In genomic region chr1:87187037-87187355, GRCm38 (mm10) we compare ENCODE assay signal across 8 mouse cellular contexts. TPM values are rescaled to one million over a fixed set of nuclear protein-coding genes. Genes with fewer than 3 reads are reported as not detected.
DNase-seq lines count a peak whose midpoint lies in the region; ATAC-seq and TF ChIP-seq lines count a peak whose summit lies in the region.

No protein-coding gene starts in this region.

- H3K36me3 ChIP-seq in lung, embryonic 14.5 days (ENCODE audit: insufficient read depth), result no peaks in the 10 kb centered on the region

- H3K4me3 ChIP-seq in lung, embryonic 14.5 days (ENCODE audit: low read depth, low read length), result peak overlapping the region; percentile 42

- H3K9me3 ChIP-seq in lung, embryonic 14.5 days (ENCODE audit: low read depth, low read length), result no peaks in the 10 kb centered on the region

- peak; percentile 53; the same call in 1 of the 2 replicates for ATAC-seq in erythroid progenitor cell, adult 5-6 weeks (replicated peaks; ENCODE audit: low FRiP score, poor library complexity, severe bottlenecking)
- ATAC-seq in lung, embryonic 14.5 days (ENCODE audit: insufficient read depth), result peak; percentile 54

- intact Hi-C loops in heart, postnatal 25 days (cut with DNase I), result loop anchor here (1.0 to 5.0 kb wide), 4 partner anchors 13 to 570 kb away; no protein-coding TSS in a partner anchor

- H3K4me1 ChIP-seq in lung, embryonic 14.5 days (ENCODE audit: insufficient read depth), result no peaks in the 10 kb centered on the region

- H3K27me3 ChIP-seq in lung, embryonic 14.5 days (ENCODE audit: insufficient read depth, low read length), result peaks cover 47% of the 10 kb centered on the region

- DNase-seq in ES-CJ7 (ENCODE audit: low read depth, low spot score), result peak; percentile 82
- DNase-seq in brain, embryonic 18.5 days (ENCODE audit: low read depth, low spot score), result peak; percentile 47
- peak; percentile 14 for DNase-seq in heart, postnatal 25 days (ENCODE audit: low spot score)
- DNase-seq in layer of hippocampus, adult 18-20 months (ENCODE audit: low spot score in 2 of 2), result peak; percentile 39 to 80
- DNase-seq in lung, embryonic 14.5 days, result peak; percentile 93
- DNase-seq in ovary, postnatal 36 days (ENCODE audit: low spot score), result peak; percentile 73
- DNase-seq in urinary bladder, postnatal 14 days (ENCODE audit: low spot score), result peak; percentile 75

- no peak overlapping the region for H3K27ac ChIP-seq in lung, embryonic 14.5 days (ENCODE audit: low read depth)

- peak overlapping the region; percentile 43; the same call in 1 of the 2 replicates for H3K9ac ChIP-seq in lung, embryonic 14.5 days

- under 1% methylated on average over 15 of the region's 15 CpGs for WGBS in lung, embryonic 14.5 days

- TF ChIP-seq CTCF in lung, embryonic 14.5 days (IDR thresholded peaks at IDR 0.05; ENCODE audit: low read depth), result peak; percentile 90

- peak overlapping the region; percentile 74 for H3K4me2 ChIP-seq in lung, embryonic 14.5 days

RNA-seq across cellular contexts. Expression of gene Chrnd, which starts 3.4 kb away (rescaled TPM):
- total RNA-seq in erythroid progenitor cell, adult 5-6 weeks (2015; ENCODE audit: low replicate concordance), result not detected in 2 replicates
- not detected in 2 replicates for total RNA-seq in erythroid progenitor cell, adult 5-6 weeks (2017; ENCODE audit: low replicate concordance)
- total RNA-seq in heart, postnatal 25 days (2021), result not detected
- total RNA-seq in layer of hippocampus, adult 18-20 months (2021), result not detected
- not detected in 2 replicates for polyA plus RNA-seq in lung, embryonic 14.5 days (2014; fragmentation: Nextera tagmentation; extraction: Ambion mirVana)

RNA-seq across cellular contexts. Expression of gene Prss56, which starts 3.9 kb away (rescaled TPM):
- not detected in 2 replicates for total RNA-seq in erythroid progenitor cell, adult 5-6 weeks (2015; ENCODE audit: low replicate concordance)
- not detected in 2 replicates for total RNA-seq in erythroid progenitor cell, adult 5-6 weeks (2017; ENCODE audit: low replicate concordance)
- not detected for total RNA-seq in heart, postnatal 25 days (2021)
- total RNA-seq in layer of hippocampus, adult 18-20 months (2021), result under 1 TPM in 1 of 2 experiments, not detected in 1; 0.15 TPM
- polyA plus RNA-seq in lung, embryonic 14.5 days (2014; fragmentation: Nextera tagmentation; extraction: Ambion mirVana), result not detected in 2 replicates

RNA-seq across cellular contexts. Expression of gene Chrng, which starts 17.5 kb away (rescaled TPM):
- total RNA-seq in erythroid progenitor cell, adult 5-6 weeks (2015; ENCODE audit: low replicate concordance), result not detected in 2 replicates
- not detected in 2 replicates for total RNA-seq in erythroid progenitor cell, adult 5-6 weeks (2017; ENCODE audit: low replicate concordance)
- total RNA-seq in heart, postnatal 25 days (2021), result not detected
- total RNA-seq in layer of hippocampus, adult 18-20 months (2021), result not detected
- polyA plus RNA-seq in lung, embryonic 14.5 days (2014; fragmentation: Nextera tagmentation; extraction: Ambion mirVana), result not detected in 2 replicates

RNA-seq across cellular contexts. Expression of gene Eif4e2, which starts 26.7 kb away (rescaled TPM):
- 37.8 and 49.9 TPM in 2 replicates for total RNA-seq in erythroid progenitor cell, adult 5-6 weeks (2015; ENCODE audit: low replicate concordance)
- 22.8 and 29.3 TPM in 2 replicates for total RNA-seq in erythroid progenitor cell, adult 5-6 weeks (2017; ENCODE audit: low replicate concordance)
- 10 to 100 TPM; 47.5 to 52.2 TPM for total RNA-seq in heart, postnatal 25 days (2021)
- 10 to 100 TPM; 56.9 to 59.4 TPM for total RNA-seq in layer of hippocampus, adult 18-20 months (2021)
- 160 and 164 TPM in 2 replicates for polyA plus RNA-seq in lung, embryonic 14.5 days (2014; fragmentation: Nextera tagmentation; extraction: Ambion mirVana)

RNA-seq across cellular contexts. Expression of gene Ecel1, which starts 30.7 kb away (rescaled TPM):
- total RNA-seq in erythroid progenitor cell, adult 5-6 weeks (2015; ENCODE audit: low replicate concordance), result not detected in 2 replicates
- not detected in 2 replicates for total RNA-seq in erythroid progenitor cell, adult 5-6 weeks (2017; ENCODE audit: low replicate concordance)
- not detected for total RNA-seq in heart, postnatal 25 days (2021)
- 1 to 10 TPM; 1.9 to 3.2 TPM for total RNA-seq in layer of hippocampus, adult 18-20 months (2021)
- 0.26 and 0.61 TPM in 2 replicates for polyA plus RNA-seq in lung, embryonic 14.5 days (2014; fragmentation: Nextera tagmentation; extraction: Ambion mirVana)

Comparison
In these comparisons a context has a peak if more than half of its experiments do, and no peak if none do; other contexts are left out.
1. DNase-seq: peak in every context shown above with its lines; median percentile 93 in lung, embryonic 14.5 days; 82 in ES-CJ7; 75 in urinary bladder, postnatal 14 days; 73 in ovary, postnatal 36 days; 60 in layer of hippocampus, adult 18-20 months; 47 in brain, embryonic 18.5 days; 14 in heart, postnatal 25 days.